Mouse (Mus musculus) adipocyte (in vitro differentiated cells): ENCODE measurements around the gene Pnldc1.

ENCODE experiments used
- DNase-seq: peaks from one replicate; pipeline ENCODE4 v3.0.0-alpha.2; 2016; ENCODE audit warnings: low spot score

Gene Pnldc1

GRCm38 (mm10) chr17:12857395-12857794 is 52.6 kb downstream of the Pnldc1 start:
- no peak for DNase-seq

DNA sequence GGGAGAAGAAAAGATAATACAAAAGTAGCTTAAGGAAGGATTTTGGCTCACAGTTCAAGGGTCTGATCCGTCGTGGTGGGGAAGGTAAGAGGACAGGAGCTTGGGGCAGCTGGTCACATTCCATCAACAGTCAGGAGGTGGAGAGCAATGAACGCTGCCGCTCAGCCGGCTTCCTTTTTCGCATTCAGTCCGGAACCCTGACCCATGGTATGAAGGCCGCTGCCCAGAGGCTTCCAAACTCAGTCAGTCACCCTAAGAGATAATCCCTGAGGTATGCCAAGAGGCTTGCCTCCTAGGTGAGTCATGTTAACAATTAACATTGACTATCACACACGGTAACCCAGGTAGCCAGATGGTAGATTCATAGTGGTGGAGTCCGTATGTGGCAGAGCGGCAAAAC is 55.6 kb downstream of the Pnldc1 start:
- DNase-seq = no peak

GRCm38 (mm10) chr17:12853821-12854220 is 56.2 kb downstream of the Pnldc1 start:
- no peak for DNase-seq

DNA sequence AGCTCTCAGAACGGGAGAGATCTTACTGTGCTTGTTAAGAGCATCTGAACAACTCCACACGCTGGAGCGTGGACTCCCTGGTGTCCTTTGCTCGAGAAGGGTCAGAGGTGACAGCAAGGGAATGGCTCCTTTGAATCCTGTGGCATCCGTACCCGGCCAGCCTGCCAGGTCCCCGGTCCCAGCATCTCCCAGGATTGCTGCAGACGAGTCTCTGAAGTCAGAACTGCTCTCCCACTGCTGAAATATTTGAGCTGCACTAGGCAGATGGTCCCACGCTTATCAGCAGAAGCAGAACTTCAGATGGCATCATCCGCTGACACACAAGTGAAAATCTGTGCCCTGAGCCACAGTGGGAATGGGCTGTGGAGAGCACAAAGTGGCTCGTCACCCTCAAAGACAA is 58.3 kb downstream of the Pnldc1 start:
- no peak for DNase-seq

DNA sequence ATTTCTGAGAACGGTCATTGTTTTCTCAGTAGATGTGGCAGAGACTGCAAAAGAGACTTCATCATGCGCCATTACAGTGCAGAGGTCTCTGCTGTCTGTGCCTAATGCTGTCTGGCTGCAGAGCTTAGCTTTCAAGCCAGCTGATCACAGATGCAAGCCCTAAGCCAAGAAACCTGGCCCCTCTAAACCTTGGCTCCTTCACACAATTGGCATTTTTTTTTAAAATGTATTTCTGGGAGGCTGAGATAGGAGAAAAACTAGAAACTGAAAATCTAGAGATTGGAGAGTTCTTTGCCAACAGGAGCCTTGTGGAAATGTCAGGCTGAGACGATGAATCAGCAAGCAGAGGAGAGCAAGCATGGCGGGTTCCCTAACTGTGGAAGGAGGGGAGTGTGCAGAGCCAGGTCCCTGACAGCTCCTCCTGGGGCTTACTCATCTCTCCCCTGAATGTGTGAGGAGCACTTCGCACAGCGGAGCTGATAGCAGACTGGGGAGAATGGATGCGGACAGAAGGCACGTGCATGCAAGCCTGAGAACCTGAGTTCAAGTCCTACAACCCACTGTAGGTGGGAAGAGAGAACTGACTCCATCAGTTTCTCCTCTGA is 60.1 kb downstream of the Pnldc1 start:
- DNase-seq = peak; percentile 44

- no peak for DNase-seq
Measured at GRCm38 (mm10) chr17:12847736-12848135, 62.3 kb downstream of the Pnldc1 start.

- peak; percentile 22 for DNase-seq
Measured at GRCm38 (mm10) chr17:12846474-12846873, 63.6 kb downstream of the Pnldc1 start.

GRCm38 (mm10) chr17:12845862-12846261 is 64.2 kb downstream of the Pnldc1 start:
- no peak for DNase-seq

DNA sequence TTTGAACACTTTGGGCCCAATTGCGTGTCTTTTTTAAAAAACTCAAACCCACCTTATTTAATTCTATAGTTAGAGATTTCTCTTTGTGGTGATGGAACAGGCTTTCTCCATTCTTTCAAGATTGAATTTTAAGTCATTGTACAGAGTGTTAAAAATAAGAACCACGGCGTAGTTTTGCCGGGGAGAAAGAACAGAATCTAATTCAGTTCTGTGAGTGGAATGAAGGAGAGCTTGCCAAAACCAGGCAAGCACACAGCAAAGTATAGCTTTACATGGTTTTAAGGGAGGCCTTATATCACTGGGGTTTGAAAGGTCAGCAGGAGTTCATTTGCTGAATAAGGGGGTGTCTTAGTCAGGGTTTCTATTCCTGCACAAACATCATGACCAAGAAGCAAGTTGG is 65.5 kb downstream of the Pnldc1 start:
- no peak for DNase-seq

- no peak for DNase-seq
Measured at GRCm38 (mm10) chr17:12843826-12844225, 66.2 kb downstream of the Pnldc1 start.

DNA sequence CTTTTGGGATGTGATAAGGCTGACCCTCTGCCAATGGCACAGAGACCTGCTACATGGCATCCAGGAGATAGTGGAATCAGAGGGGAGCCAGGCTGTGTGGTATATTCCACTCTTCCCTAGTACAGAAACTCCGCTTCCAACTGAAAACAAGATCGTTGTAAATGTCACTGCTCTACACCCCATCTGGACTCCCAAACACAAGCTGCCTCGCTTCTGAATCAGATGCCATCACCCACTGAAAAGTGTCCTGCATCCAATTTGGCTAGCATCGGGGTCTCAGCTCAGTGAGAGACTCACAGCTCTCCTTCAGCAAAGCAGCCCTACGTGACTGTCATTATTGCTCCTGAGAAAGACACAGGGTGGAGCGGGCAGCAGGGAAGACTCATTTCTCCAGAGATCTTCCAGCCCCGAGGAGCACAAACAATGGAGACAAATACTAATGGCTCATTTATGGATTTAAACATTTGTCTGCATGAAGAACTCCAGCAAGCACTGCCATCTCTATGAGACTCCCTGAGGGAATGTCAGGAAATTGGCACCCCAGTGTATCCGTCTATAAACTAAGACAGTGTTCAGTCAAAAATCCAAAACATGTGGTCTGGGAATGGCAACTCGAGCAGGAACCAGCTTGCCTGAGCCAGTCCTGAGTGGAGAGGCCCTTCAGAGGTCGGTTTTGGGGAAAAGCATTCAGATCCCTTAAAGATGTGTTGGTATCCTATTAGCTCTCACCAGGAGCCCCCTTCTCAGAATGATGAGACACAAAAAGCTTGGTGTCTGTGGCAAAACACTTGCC is 70.4 kb downstream of the Pnldc1 start:
- DNase-seq = no peak
